Mouse (Mus musculus) liver, postnatal 0 days (tissue): ENCODE results near the gene Celf5.

ENCODE experiments used
- CTCF ChIP-seq: sonication (generic); IDR thresholded peaks from 2 replicates; pipeline ENCODE4 v1.5.1; 2016; ENCODE audit warnings: antibody characterized with exemption, low read depth
- EP300 ChIP-seq: IDR thresholded peaks from 2 replicates; pipeline ENCODE4 v1.6.1; 2016; ENCODE audit warnings: antibody characterized with exemption, low read depth, mild to moderate bottlenecking

DNA sequence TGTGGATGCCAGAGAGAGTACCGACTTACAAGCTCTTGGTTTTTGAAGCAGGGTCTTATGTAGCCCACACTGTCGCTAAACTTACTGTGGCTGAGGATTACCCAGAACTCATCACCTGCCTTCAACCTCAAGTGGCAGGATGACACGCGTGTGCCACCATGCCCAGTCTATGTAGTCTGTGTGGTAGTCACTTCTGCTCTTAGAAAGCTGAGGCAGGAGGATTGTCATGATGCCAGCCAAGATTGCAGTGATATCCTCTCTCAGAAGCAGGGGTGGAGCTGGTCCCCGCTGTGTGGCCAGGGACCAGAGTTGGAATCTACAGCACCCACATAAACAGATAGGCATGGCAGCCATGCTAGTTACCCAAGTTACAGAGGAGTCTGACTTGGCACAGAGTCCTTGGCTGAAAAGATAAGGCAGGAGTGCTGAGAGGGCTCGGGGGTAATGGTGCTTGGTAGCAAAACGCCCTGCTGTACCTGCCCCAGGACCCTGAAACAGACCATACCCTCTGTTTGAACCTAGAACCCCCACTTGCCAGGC is 3.0 kb upstream of the Celf5 start:
- TF ChIP-seq CTCF (no peak), EP300 (no peak)
